Mouse (Mus musculus) heart, embryonic 11.5 days (tissue): ENCODE measurements around the gene 1700029F12Rik. TPM values are rescaled to one million over a fixed set of nuclear protein-coding genes. Genes with fewer than 3 reads are reported as not detected.

Experiments used
- ATAC-seq: fragments of 200-750 bp; cut with Nextera tagmentation; replicated peaks from 2 replicates; pipeline ENCODE4 v1.8.0; 2017; ENCODE audit warnings: moderate library complexity; ENCODE audit not compliant: insufficient number of reproducible peaks, low FRiP score, low TSS enrichment
- H3K27ac ChIP-seq: fragments of 300-500 bp; sonication (generic); 2 replicates; pipeline ENCODE4 v1.5.1; 2014; ENCODE audit warnings: mild to moderate bottlenecking, low read depth, low read length
- H3K27me3 ChIP-seq: fragments of 300-500 bp; sonication (generic); 2 replicates; pipeline ENCODE4 v1.6.1; 2014; ENCODE audit warnings: mild to moderate bottlenecking, low read length, mixed read lengths; ENCODE audit not compliant: control insufficient read depth, insufficient read depth
- H3K36me3 ChIP-seq: fragments of 300-500 bp; sonication (generic); 2 replicates; pipeline ENCODE4 v1.6.1; 2014; ENCODE audit warnings: mild to moderate bottlenecking, low read length, moderate library complexity, mixed read lengths; ENCODE audit not compliant: control insufficient read depth, insufficient read depth
- H3K4me1 ChIP-seq: fragments of 300-500 bp; sonication (generic); 2 replicates; pipeline ENCODE4 v1.6.1; 2014; ENCODE audit warnings: low read length; ENCODE audit not compliant: control insufficient read depth, insufficient read depth
- H3K4me2 ChIP-seq: fragments of 300-500 bp; sonication (generic); 2 replicates; pipeline ENCODE4 v1.6.1; 2014; ENCODE audit warnings: mild to moderate bottlenecking, moderate library complexity
- H3K4me3 ChIP-seq: fragments of 300-500 bp; sonication (generic); 2 replicates; pipeline ENCODE4 v1.5.1; 2014; ENCODE audit warnings: low read depth, low read length
- H3K9ac ChIP-seq: fragments of 300-500 bp; sonication (generic); 2 replicates; pipeline ENCODE4 v1.6.1; 2014; ENCODE audit warnings: mild to moderate bottlenecking, low read depth, low read length, moderate library complexity
- H3K9me3 ChIP-seq: fragments of 300-500 bp; sonication (generic); replicated peaks from 2 replicates; pipeline ENCODE4 v1.6.1; 2016; ENCODE audit warnings: low read length; ENCODE audit not compliant: control insufficient read depth
- WGBS: fragments of 180-500 bp; shearing (Covaris S2); extraction: QIAGEN DNeasy Blood & Tissue Kit; methylation state at CpG from one replicate; pipeline ENCODE4 v1.1.7; 2014; ENCODE audit not compliant: insufficient replicate concordance; 5-methylcytosine and 5-hydroxymethylcytosine counted together
- polyA plus RNA-seq: library from polyadenylated mRNA; unstranded; fragments of >200 nt; fragmentation: Nextera tagmentation; extraction: Ambion mirVana; gene quantifications from 2 replicates; pipeline ENCODE4 v1.2.1, GENCODE M21; 2014

1700029F12Rik gene
- not detected in 2 replicates for polyA plus RNA-seq

DNA sequence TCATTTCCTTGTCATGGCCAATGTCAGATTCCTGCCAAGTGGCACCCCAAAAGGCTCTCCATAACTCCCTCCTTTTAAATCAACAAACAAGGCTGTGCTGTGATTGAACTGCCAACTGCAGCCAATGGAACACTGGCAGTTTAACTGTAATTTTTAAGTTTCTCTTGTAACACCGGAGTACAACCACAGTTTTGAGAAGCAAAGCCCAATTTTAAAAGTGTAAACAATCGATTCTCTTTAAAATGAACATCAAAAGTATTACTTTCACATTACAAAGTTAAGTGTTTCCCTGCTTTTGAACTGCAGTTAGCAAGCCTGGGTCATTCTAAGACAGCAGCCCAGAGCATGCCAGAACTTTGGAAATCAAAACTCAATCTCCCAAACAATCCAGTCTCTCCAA, at the start of gene 1700029F12Rik:
1700029F12Rik (minus strand) TSS at position 101 of the 400 bp plus-strand sequence.
- ATAC-seq: no peak
- no peaks in the 10 kb centered on the region for H3K27me3 ChIP-seq
- no peaks in the 10 kb centered on the region for H3K4me1 ChIP-seq
- no peak within 1 kb of the TSS for H3K27ac ChIP-seq
- no peak within 1 kb of the TSS for H3K4me2 ChIP-seq
- 72% methylated on average over 2 of the region's 2 CpGs for WGBS
- H3K36me3 ChIP-seq: no peaks in the 10 kb centered on the region
- H3K4me3 ChIP-seq: no peak within 1 kb of the TSS
- no peak within 1 kb of the TSS for H3K9ac ChIP-seq
- no peaks in the 10 kb centered on the region for H3K9me3 ChIP-seq

DNA sequence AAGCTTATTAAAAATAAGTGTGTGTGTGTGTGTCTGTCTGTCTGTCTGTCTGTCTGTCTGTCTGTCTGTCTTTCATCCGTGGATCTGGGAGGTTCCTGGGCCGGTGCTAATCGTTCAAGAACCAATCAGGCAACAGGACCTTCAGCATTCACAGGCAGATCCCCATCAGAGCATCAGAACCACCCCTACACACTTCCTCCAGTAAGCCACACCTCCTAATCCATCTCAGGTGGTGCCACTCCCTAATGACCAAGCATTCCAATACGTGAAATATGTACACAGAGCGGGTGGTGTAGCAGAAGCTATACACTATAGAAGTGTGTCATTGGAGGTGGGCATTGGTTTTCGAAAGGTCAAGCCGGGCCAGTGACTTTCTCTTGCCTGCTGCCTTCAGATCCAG, 48.3 kb upstream of the 1700029F12Rik start:
- WGBS: 88% methylated on average over 7 of the region's 7 CpGs

DNA sequence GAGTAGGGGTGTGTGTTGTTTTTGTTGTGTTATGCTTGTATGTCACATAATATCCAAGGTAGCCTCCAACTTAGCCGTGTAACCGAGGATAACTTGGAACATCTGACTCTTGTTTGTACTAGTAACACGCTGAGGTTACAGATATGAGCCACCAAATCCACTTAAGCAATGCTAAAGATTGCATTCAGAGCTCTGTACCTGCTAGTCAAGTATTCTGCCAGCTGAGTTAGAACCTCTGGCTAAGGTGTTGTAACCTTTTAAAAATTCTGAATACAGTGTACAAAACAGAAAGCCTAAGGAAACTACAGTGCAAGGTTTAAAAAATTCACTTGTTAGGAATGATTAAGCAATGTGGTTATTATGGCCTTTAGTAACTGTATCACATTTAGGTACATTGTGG, 46.5 kb upstream of the 1700029F12Rik start:
- Histone ChIP-seq H3K4me1 (no peaks in the 10 kb centered on the region), H3K27ac (no peak overlapping the region), H3K27me3 (no peaks in the 10 kb centered on the region), H3K4me2 (no peak overlapping the region), H3K9me3 (no peaks in the 10 kb centered on the region), H3K4me3 (no peak overlapping the region), H3K9ac (no peak overlapping the region), H3K36me3 (no peaks in the 10 kb centered on the region)
- 85% methylated on average over 3 of the region's 3 CpGs for WGBS
- no peak for ATAC-seq

More for the DNA sequence above, 48.3 kb upstream of the 1700029F12Rik start:
- Histone ChIP-seq H3K27ac (no peak overlapping the region), H3K36me3 (no peaks in the 10 kb centered on the region), H3K27me3 (no peaks in the 10 kb centered on the region), H3K9me3 (no peaks in the 10 kb centered on the region), H3K4me3 (no peak overlapping the region), H3K4me2 (no peak overlapping the region), H3K9ac (no peak overlapping the region), H3K4me1 (no peaks in the 10 kb centered on the region)
- no peak for ATAC-seq

DNA sequence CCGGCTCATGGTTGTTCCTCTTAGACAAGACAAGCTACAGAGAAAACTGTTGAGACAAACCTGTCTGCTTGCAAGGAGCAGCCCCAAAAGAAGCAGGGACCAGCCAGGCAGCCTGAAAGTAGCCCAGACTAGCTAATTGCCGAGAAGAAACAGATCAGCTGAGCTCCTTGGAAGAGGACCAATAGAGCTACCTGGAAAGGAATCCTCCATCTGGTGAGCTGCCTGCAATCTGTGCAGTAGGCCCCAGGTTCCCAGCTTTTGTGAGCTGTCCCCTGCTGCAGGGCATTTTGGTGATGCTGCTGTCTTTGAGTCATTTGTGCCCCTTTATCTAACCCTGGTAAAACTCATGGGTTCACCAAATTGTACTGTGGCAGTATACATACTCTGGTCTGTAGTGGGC, 46.0 kb upstream of the 1700029F12Rik start:
- Histone ChIP-seq H3K27me3 (no peaks in the 10 kb centered on the region), H3K4me2 (no peak overlapping the region), H3K9me3 (no peaks in the 10 kb centered on the region), H3K4me1 (no peaks in the 10 kb centered on the region), H3K36me3 (no peaks in the 10 kb centered on the region), H3K9ac (no peak overlapping the region), H3K4me3 (no peak overlapping the region), H3K27ac (no peak overlapping the region)
- ATAC-seq: no peak
- 74% methylated on average over 2 of the region's 2 CpGs for WGBS

DNA sequence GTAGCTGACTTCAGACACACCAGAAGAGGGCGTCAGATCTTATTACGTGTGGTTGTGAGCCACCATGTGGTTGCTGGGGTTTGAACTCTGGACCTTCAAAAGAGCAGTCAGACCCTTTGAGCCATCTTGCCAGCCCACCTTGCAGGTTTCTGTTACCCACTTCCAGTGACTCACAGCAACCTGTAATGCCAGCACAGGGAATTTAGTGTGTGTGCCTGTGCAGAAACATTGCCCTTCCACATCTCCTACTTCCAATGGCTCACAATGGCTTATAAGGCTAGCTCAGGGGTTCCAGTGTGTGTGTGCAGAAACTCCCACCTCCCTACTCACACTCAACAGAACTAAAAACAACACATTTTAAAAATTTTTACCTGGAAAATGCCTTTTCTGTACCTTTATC, 43.4 kb upstream of the 1700029F12Rik start:
- no peaks in the 10 kb centered on the region for H3K9me3 ChIP-seq

DNA sequence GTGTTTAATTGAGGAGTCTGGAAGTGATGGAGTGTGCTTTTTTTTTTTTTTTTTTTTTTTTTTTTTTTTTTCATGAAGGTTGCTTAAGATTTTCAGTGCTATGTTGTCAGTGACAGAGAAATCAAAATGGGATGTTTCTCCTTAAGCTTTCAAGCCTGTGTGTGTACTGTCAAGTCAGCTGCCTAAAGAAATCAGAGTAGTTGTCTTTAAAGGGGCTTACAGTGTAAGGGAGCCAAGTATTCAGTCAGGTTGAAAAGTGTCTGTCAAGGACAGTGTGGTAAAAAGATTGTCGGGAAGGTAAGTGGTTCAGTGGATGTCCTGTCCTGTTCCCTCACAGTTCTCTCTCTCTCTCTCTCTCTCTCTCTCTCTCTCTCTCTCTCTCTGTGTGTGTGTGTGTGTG, 39.3 kb upstream of the 1700029F12Rik start:
- Histone ChIP-seq H3K36me3 (no peaks in the 10 kb centered on the region), H3K9me3 (no peaks in the 10 kb centered on the region), H3K4me2 (no peak overlapping the region), H3K27ac (no peak overlapping the region), H3K9ac (no peak overlapping the region), H3K4me1 (no peaks in the 10 kb centered on the region), H3K27me3 (no peaks in the 10 kb centered on the region), H3K4me3 (no peak overlapping the region)
- 38% methylated on average over 1 of the region's 1 CpGs for WGBS
- ATAC-seq: no peak

More for the DNA sequence above, 43.4 kb upstream of the 1700029F12Rik start:
- Histone ChIP-seq H3K9ac (no peak overlapping the region), H3K27ac (no peak overlapping the region), H3K4me2 (no peak overlapping the region), H3K4me1 (no peaks in the 10 kb centered on the region), H3K4me3 (no peak overlapping the region), H3K27me3 (no peaks in the 10 kb centered on the region), H3K36me3 (no peaks in the 10 kb centered on the region)
- ATAC-seq: no peak
- 93% methylated on average over 2 of the region's 2 CpGs for WGBS

DNA sequence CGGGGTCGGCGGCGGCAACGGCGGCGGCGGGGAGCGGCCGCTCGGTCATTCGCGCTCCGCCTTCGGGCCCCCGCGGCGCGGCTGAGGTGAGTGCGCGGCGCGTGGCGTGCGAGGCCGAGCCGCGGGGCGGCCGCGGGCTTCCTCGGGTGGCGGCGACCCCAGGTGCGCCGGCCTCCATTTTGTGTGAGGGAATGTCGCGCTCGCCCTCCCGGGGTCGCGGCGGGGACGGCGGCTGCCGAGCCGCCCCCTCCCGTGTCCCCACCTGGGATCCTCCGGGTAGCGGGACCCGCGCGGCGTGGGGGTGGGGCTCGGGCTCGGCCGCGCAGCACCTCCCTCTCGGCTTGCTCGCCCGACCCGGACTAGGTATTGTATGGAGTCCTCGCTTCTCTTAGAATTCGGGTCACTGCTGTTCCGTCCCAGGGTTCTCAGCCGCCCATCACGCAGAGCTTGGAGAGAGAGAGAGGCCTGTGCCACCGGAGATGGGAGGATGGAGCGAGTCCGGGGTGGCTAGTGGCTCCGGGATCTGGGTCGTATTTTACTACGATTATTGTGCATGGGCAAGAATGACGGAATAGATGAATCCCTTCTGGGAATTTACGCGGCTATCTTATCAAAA, 37.6 kb upstream of the 1700029F12Rik start:
- H3K9me3 ChIP-seq: no peaks in the 10 kb centered on the region
- no peaks in the 10 kb centered on the region for H3K27me3 ChIP-seq
- WGBS: 1% methylated on average over 49 of the region's 76 CpGs
- peak; percentile 79 for ATAC-seq
- H3K27ac ChIP-seq: peak overlapping the region; percentile 82
- 0 out of 2 replicates have a peak, but pooled peaks cover 3% of the 10 kb centered on the region for H3K4me1 ChIP-seq
- H3K4me2 ChIP-seq: peak overlapping the region; percentile 83
- peak overlapping the region; percentile 86 for H3K4me3 ChIP-seq
- peak overlapping the region; percentile 88 for H3K9ac ChIP-seq
- H3K36me3 ChIP-seq: no peaks in the 10 kb centered on the region

DNA sequence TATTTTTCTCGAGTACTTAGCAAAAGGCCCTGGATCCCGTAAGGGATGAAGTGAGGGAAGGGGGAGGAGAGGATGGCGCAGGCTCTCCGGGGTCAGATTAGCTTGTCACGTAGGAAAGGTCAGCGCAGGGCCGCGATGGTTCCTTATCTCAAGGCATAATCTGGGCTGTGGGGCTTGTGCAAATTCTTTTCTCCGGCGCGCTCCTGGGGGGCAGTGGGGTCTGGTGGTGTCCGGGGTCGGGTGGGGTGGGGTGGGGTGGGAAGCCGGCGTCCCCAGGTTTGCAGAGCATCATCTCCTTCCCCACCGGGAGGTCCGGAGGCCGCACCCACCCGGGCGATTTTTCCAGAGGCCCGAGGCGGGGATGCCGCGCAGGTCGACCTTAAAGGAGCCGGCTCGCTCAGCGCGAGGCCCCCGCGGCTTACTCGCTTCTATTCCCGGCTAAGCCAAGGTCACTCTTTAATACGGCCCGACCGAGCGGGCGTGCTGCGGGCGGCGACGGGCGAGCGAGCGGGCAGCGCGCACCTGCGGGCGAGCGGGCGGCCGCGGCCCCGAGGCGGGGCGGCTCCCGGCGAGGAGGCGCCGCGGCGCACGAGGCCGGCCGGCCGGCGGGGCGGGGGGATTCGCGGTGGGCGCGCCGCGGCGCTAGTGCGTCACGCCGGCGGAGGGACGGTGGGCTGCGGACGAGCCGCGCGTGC, 36.9 kb upstream of the 1700029F12Rik start:
- no peaks in the 10 kb centered on the region for H3K9me3 ChIP-seq
- peak overlapping the region; percentile 82 for H3K27ac ChIP-seq
- H3K9ac ChIP-seq: peak overlapping the region; percentile 88
- peak overlapping the region; percentile 83 for H3K4me2 ChIP-seq
- H3K4me3 ChIP-seq: peak overlapping the region; percentile 86
- WGBS: under 1% methylated on average over 52 of the region's 85 CpGs
- 0 out of 2 replicates have a peak, but pooled peaks cover 3% of the 10 kb centered on the region for H3K4me1 ChIP-seq
- peak; percentile 37 for ATAC-seq
- H3K36me3 ChIP-seq: no peaks in the 10 kb centered on the region
- H3K27me3 ChIP-seq: no peaks in the 10 kb centered on the region
